Mouse (Mus musculus) intestine, embryonic 15.5 days (tissue): ENCODE measurements around the gene Tsr1. TPM values are rescaled to one million over a fixed set of nuclear protein-coding genes. Genes with fewer than 3 reads are reported as not detected.
A peak's percentile ranks its signal among the peaks of the same experiment; 100 is the strongest.

Source experiments
- ATAC-seq: fragments of 200-750 bp; cut with Nextera tagmentation; 2 replicates; pipeline ENCODE4 v1.8.0; 2017; ENCODE audit warnings: moderate TSS enrichment, moderate library complexity
- H3K27ac ChIP-seq: fragments of 300-500 bp; sonication (generic); 2 replicates; pipeline ENCODE4 v1.5.1; 2015; ENCODE audit warnings: mild to moderate bottlenecking, inconsistent platforms
- H3K27me3 ChIP-seq: fragments of 300-500 bp; sonication (generic); replicated peaks from 2 replicates; pipeline ENCODE4 v1.6.1; 2015; ENCODE audit warnings: inconsistent platforms
- H3K36me3 ChIP-seq: fragments of 300-500 bp; sonication (generic); 2 replicates; pipeline ENCODE4 v1.6.1; 2015; ENCODE audit warnings: inconsistent platforms
- H3K4me1 ChIP-seq: fragments of 300-500 bp; sonication (generic); replicated peaks from 2 replicates; pipeline ENCODE4 v1.6.1; 2015; ENCODE audit warnings: inconsistent platforms
- H3K4me2 ChIP-seq: fragments of 300-500 bp; sonication (generic); replicated peaks from 2 replicates; pipeline ENCODE4 v1.6.1; 2015; ENCODE audit warnings: mild to moderate bottlenecking, inconsistent platforms
- H3K4me3 ChIP-seq: fragments of 300-500 bp; sonication (generic); replicated peaks from 2 replicates; pipeline ENCODE4 v1.5.1; 2015; ENCODE audit warnings: inconsistent platforms
- H3K9ac ChIP-seq: fragments of 300-500 bp; sonication (generic); 2 replicates; pipeline ENCODE4 v1.6.1; 2015; ENCODE audit warnings: inconsistent platforms
- H3K9me3 ChIP-seq: fragments of 300-500 bp; sonication (generic); 2 replicates; pipeline ENCODE4 v1.6.1; 2016; ENCODE audit warnings: inconsistent platforms
- WGBS: fragments of 180-500 bp; shearing (Covaris S2); methylation state at CpG from one replicate; pipeline ENCODE4 v1.1.7; 2015; 5-methylcytosine and 5-hydroxymethylcytosine counted together
- polyA plus RNA-seq: library from polyadenylated mRNA; unstranded; fragments of >200 nt; fragmentation: Nextera tagmentation; extraction: Ambion mirVana; gene quantifications from 2 replicates; pipeline ENCODE4 v1.2.1, GENCODE M21; 2015

The Tsr1 gene
- polyA plus RNA-seq, 1 experiment from 2014 or later = 53.5 TPM

GRCm38 (mm10) chr11:74907850-74908249 lies 10.0 kb downstream of the Tsr1 start:
- H3K4me1 ChIP-seq = no peaks in the 10 kb centered on the region
- 89% methylated on average over 6 of the region's 6 CpGs for WGBS
- no peak for ATAC-seq

GRCm38 (mm10) chr11:74908618-74909399 lies 10.9 kb downstream of the Tsr1 start:
- WGBS = 77% methylated on average over 12 of the region's 12 CpGs

More at GRCm38 (mm10) chr11:74907850-74908249, 10.0 kb downstream of the Tsr1 start:
- Histone ChIP-seq H3K9ac (no peak overlapping the region), H3K36me3 (peaks cover 44% of the 10 kb centered on the region), H3K4me2 (no peak overlapping the region), H3K4me3 (no peak overlapping the region), H3K27me3 (no peaks in the 10 kb centered on the region), H3K27ac (no peak overlapping the region), H3K9me3 (no peaks in the 10 kb centered on the region)

GRCm38 (mm10) chr11:74909978-74910377 lies 12.1 kb downstream of the Tsr1 start:
- H3K9ac ChIP-seq = no peak overlapping the region
- ATAC-seq = no peak
- H3K27me3 ChIP-seq = no peaks in the 10 kb centered on the region
- peaks cover 38% of the 10 kb centered on the region for H3K36me3 ChIP-seq
- WGBS = 95% methylated on average over 4 of the region's 4 CpGs
- H3K9me3 ChIP-seq = no peaks in the 10 kb centered on the region
- H3K4me2 ChIP-seq = no peak overlapping the region
- no peak overlapping the region for H3K27ac ChIP-seq
- no peaks in the 10 kb centered on the region for H3K4me1 ChIP-seq
- no peak overlapping the region for H3K4me3 ChIP-seq

More at GRCm38 (mm10) chr11:74908618-74909399, 10.9 kb downstream of the Tsr1 start:
- Histone ChIP-seq H3K4me2 (no peak overlapping the region), H3K9me3 (no peaks in the 10 kb centered on the region), H3K27me3 (no peaks in the 10 kb centered on the region), H3K4me1 (no peaks in the 10 kb centered on the region), H3K27ac (no peak overlapping the region), H3K36me3 (peaks cover 40% of the 10 kb centered on the region), H3K9ac (no peak overlapping the region), H3K4me3 (no peak overlapping the region)
- ATAC-seq = no peak

- H3K9ac ChIP-seq = no peak overlapping the region
- no peaks in the 10 kb centered on the region for H3K9me3 ChIP-seq
- no peak overlapping the region for H3K4me2 ChIP-seq
- WGBS = 81% methylated on average over 3 of the region's 3 CpGs
- H3K27ac ChIP-seq = no peak overlapping the region
- H3K36me3 ChIP-seq = peaks cover 14% of the 10 kb centered on the region
- no peaks in the 10 kb centered on the region for H3K27me3 ChIP-seq
- no peaks in the 10 kb centered on the region for H3K4me1 ChIP-seq
- no peak overlapping the region for H3K4me3 ChIP-seq
- ATAC-seq = no peak
Observed at GRCm38 (mm10) chr11:74912492-74912891, 14.6 kb downstream of the Tsr1 start.

GRCm38 (mm10) chr11:74919249-74919648 lies 21.4 kb downstream of the Tsr1 start:
- ATAC-seq = no peak

GRCm38 (mm10) chr11:74924149-74924548 lies 26.3 kb downstream of the Tsr1 start:
- Histone ChIP-seq H3K9me3 (no peaks in the 10 kb centered on the region), H3K4me1 (peaks cover 7% of the 10 kb centered on the region), H3K27ac (no peak overlapping the region), H3K36me3 (no peaks in the 10 kb centered on the region), H3K9ac (no peak overlapping the region), H3K27me3 (no peaks in the 10 kb centered on the region), H3K4me3 (no peak overlapping the region), H3K4me2 (no peak overlapping the region; the same call in 1 of the 2 replicates)
- ATAC-seq = no peak
- WGBS = 53% methylated on average over 4 of the region's 4 CpGs

More at GRCm38 (mm10) chr11:74919249-74919648, 21.4 kb downstream of the Tsr1 start:
- H3K4me2 ChIP-seq = no peak overlapping the region
- H3K27ac ChIP-seq = no peak overlapping the region
- 64% methylated on average over 6 of the region's 6 CpGs for WGBS
- no peak overlapping the region for H3K9ac ChIP-seq
- H3K36me3 ChIP-seq = 0 out of 2 replicates have a peak, but pooled peaks cover 3% of the 10 kb centered on the region
- no peaks in the 10 kb centered on the region for H3K9me3 ChIP-seq
- no peak overlapping the region for H3K4me3 ChIP-seq
- no peaks in the 10 kb centered on the region for H3K27me3 ChIP-seq
- no peaks in the 10 kb centered on the region for H3K4me1 ChIP-seq

- peak within 1 kb of the TSS; percentile 95 for H3K9ac ChIP-seq
Observed at GRCm38 (mm10) chr11:74925577-74926387, 27.9 kb downstream of the Tsr1 start, which contains the start of the genes Smg6 and Srr. Gene Smg6, plus strand, starts transcription at chr11:74925823. Gene Srr, minus strand, starts transcription at chr11:74925948.

GRCm38 (mm10) chr11:74926388-74927005 lies 28.6 kb downstream of the Tsr1 start:
- Histone ChIP-seq H3K4me3 (peak overlapping the region; percentile 95), H3K36me3 (peaks cover 8% of the 10 kb centered on the region), H3K9me3 (no peaks in the 10 kb centered on the region), H3K4me2 (peak overlapping the region; percentile 57), H3K9ac (peak overlapping the region; percentile 95), H3K27me3 (no peaks in the 10 kb centered on the region), H3K4me1 (peaks cover 7% of the 10 kb centered on the region), H3K27ac (peak overlapping the region; percentile 100)
- ATAC-seq = peak; percentile 18
- 5% methylated on average over 11 of the region's 11 CpGs for WGBS

More at GRCm38 (mm10) chr11:74925577-74926387, 27.9 kb downstream of the Tsr1 start, which contains the start of the genes Smg6 and Srr:
- peak within 1 kb of the TSS; percentile 100 for H3K27ac ChIP-seq
- H3K36me3 ChIP-seq = peaks cover 8% of the 10 kb centered on the region
- ATAC-seq = peak; percentile 97
- peak within 1 kb of the TSS; percentile 95 for H3K4me3 ChIP-seq
- H3K27me3 ChIP-seq = no peaks in the 10 kb centered on the region
- H3K4me2 ChIP-seq = peak within 1 kb of the TSS; percentile 57
- no peaks in the 10 kb centered on the region for H3K9me3 ChIP-seq
- under 1% methylated on average over 69 of the region's 88 CpGs for WGBS
- peaks cover 7% of the 10 kb centered on the region for H3K4me1 ChIP-seq

GRCm38 (mm10) chr11:74927236-74927725 lies 29.4 kb downstream of the Tsr1 start:
- 94% methylated on average over 2 of the region's 2 CpGs for WGBS

GRCm38 (mm10) chr11:74929111-74929510 lies 31.2 kb downstream of the Tsr1 start:
- H3K27me3 ChIP-seq = no peaks in the 10 kb centered on the region
- H3K9me3 ChIP-seq = no peaks in the 10 kb centered on the region
- H3K4me2 ChIP-seq = no peak overlapping the region
- peaks cover 7% of the 10 kb centered on the region for H3K4me1 ChIP-seq
- 85% methylated on average over 4 of the region's 4 CpGs for WGBS
- no peak overlapping the region for H3K9ac ChIP-seq
- ATAC-seq = no peak
- H3K27ac ChIP-seq = no peak overlapping the region
- no peak overlapping the region for H3K4me3 ChIP-seq
- peaks cover 11% of the 10 kb centered on the region for H3K36me3 ChIP-seq

More at GRCm38 (mm10) chr11:74927236-74927725, 29.4 kb downstream of the Tsr1 start:
- H3K9ac ChIP-seq = no peak overlapping the region
- no peaks in the 10 kb centered on the region for H3K9me3 ChIP-seq
- no peak for ATAC-seq
- H3K4me1 ChIP-seq = peaks cover 7% of the 10 kb centered on the region
- no peak overlapping the region for H3K4me3 ChIP-seq
- no peaks in the 10 kb centered on the region for H3K27me3 ChIP-seq
- peaks cover 8% of the 10 kb centered on the region for H3K36me3 ChIP-seq
- no peak overlapping the region for H3K27ac ChIP-seq
- no peak overlapping the region; the same call in 1 of the 2 replicates for H3K4me2 ChIP-seq

GRCm38 (mm10) chr11:74930391-74930790 lies 32.5 kb downstream of the Tsr1 start:
- Histone ChIP-seq H3K27me3 (no peaks in the 10 kb centered on the region), H3K9me3 (no peaks in the 10 kb centered on the region), H3K36me3 (peaks cover 11% of the 10 kb centered on the region), H3K4me1 (peaks cover 2% of the 10 kb centered on the region; the same call in 1 of the 2 replicates), H3K27ac (no peak overlapping the region), H3K4me3 (no peak overlapping the region), H3K9ac (no peak overlapping the region), H3K4me2 (no peak overlapping the region)
- 90% methylated on average over 7 of the region's 7 CpGs for whole genome bisulfite sequencing
- no peak for ATAC-seq
